Comparison of ENCODE assay signal across 26 mouse cellular contexts in genomic region chr10:61339216-61339615, GRCm38 (mm10). TPM values are rescaled to one million over a fixed set of nuclear protein-coding genes. Genes with fewer than 3 reads are reported as not detected.
DNase-seq lines count a peak whose midpoint lies in the region; ATAC-seq and TF ChIP-seq lines count a peak whose summit lies in the region.
"Had no signal": no experiment of that assay in that cellular context is flagged by ENCODE, and none has a peak within 500 bp of the region (broad histone marks: within the 10 kb centered on the region; RNA-seq: fewer than 3 reads in every experiment).

No protein-coding gene starts in this region.

- H3K27ac ChIP-seq in heart, postnatal 0 days (ENCODE audit: low read depth), result no peak overlapping the region
- H3K27ac ChIP-seq in heart, embryonic 11.5 days (ENCODE audit: low read depth, low read length), result no peak overlapping the region
- H3K27ac ChIP-seq in liver, embryonic 14.5 days, result no peak overlapping the region
- H3K27ac ChIP-seq in liver, embryonic 12.5 days, result no peak overlapping the region
- H3K27ac ChIP-seq in stomach, postnatal 0 days (replicated peaks), result no peak overlapping the region
- H3K27ac ChIP-seq: embryonic facial prominence, embryonic 12.5 days; forebrain, embryonic 15.5 days; hindbrain, embryonic 12.5 days; intestine, embryonic 15.5 days; liver, embryonic 13.5 days; macrophage; midbrain, embryonic 12.5 days had no signal

- H3K9ac ChIP-seq in heart, postnatal 0 days (replicated peaks; ENCODE audit: low read depth, low read length), result no peak overlapping the region
- H3K9ac ChIP-seq in heart, embryonic 11.5 days (ENCODE audit: low read depth, low read length), result no peak overlapping the region
- no peak overlapping the region for H3K9ac ChIP-seq in liver, embryonic 14.5 days (replicated peaks)
- H3K9ac ChIP-seq in liver, embryonic 12.5 days, result no peak overlapping the region
- no peak overlapping the region for H3K9ac ChIP-seq in stomach, postnatal 0 days (ENCODE audit: low read length)
- H3K9ac ChIP-seq: embryonic facial prominence, embryonic 12.5 days; forebrain, embryonic 15.5 days; hindbrain, embryonic 12.5 days; intestine, embryonic 15.5 days; liver, embryonic 13.5 days; midbrain, embryonic 12.5 days had no signal

- peaks cover 39% of the 10 kb centered on the region for H3K36me3 ChIP-seq in heart, postnatal 0 days (replicated peaks; ENCODE audit: control insufficient read depth, insufficient read depth, low read length)
- peaks cover 3% of the 10 kb centered on the region; the same call in 1 of the 2 replicates for H3K36me3 ChIP-seq in heart, embryonic 11.5 days (ENCODE audit: control insufficient read depth, insufficient read depth, low read length)
- no peaks in the 10 kb centered on the region for H3K36me3 ChIP-seq in liver, embryonic 14.5 days (replicated peaks; ENCODE audit: control insufficient read depth, insufficient read depth, low read depth)
- peaks cover 9% of the 10 kb centered on the region for H3K36me3 ChIP-seq in liver, embryonic 12.5 days
- no peaks in the 10 kb centered on the region; the same call in 1 of the 2 replicates for H3K36me3 ChIP-seq in stomach, postnatal 0 days (ENCODE audit: control insufficient read depth, insufficient read depth, low read length)
- H3K36me3 ChIP-seq: forebrain, embryonic 15.5 days; hindbrain, embryonic 12.5 days; liver, embryonic 13.5 days; midbrain, embryonic 12.5 days had no signal

- no peak for ATAC-seq in heart, postnatal 0 days (ENCODE audit: insufficient read depth, low read depth)
- ATAC-seq in heart, embryonic 11.5 days (replicated peaks; ENCODE audit: insufficient number of reproducible peaks, low FRiP score, low TSS enrichment), result no peak
- no peak for ATAC-seq in liver, embryonic 14.5 days (ENCODE audit: insufficient read depth)
- no peak for ATAC-seq in liver, embryonic 12.5 days
- no peak for ATAC-seq in stomach, postnatal 0 days (ENCODE audit: low FRiP score, low TSS enrichment)
- ATAC-seq: activated CD4-positive, CD25-positive, alpha-beta regulatory T cell, adult 4 months; forebrain, embryonic 15.5 days; intestine, embryonic 15.5 days had no signal

- WGBS in heart, postnatal 0 days, result 90% methylated on average over 9 of the region's 9 CpGs
- WGBS in heart, embryonic 11.5 days (ENCODE audit: insufficient replicate concordance), result 79% methylated on average over 9 of the region's 9 CpGs
- 78% methylated on average over 9 of the region's 9 CpGs for WGBS in liver, embryonic 14.5 days (ENCODE audit: insufficient replicate concordance)
- WGBS in liver, embryonic 12.5 days (ENCODE audit: insufficient replicate concordance), result 79% methylated on average over 9 of the region's 9 CpGs
- 96% methylated on average over 9 of the region's 9 CpGs for WGBS in stomach, postnatal 0 days

- H3K4me1 ChIP-seq in heart, postnatal 0 days (ENCODE audit: control insufficient read depth, insufficient read depth), result no peaks in the 10 kb centered on the region
- no peaks in the 10 kb centered on the region for H3K4me1 ChIP-seq in heart, embryonic 11.5 days (ENCODE audit: control insufficient read depth, insufficient read depth, low read length)
- peaks cover 0 to 2% of the 10 kb centered on the region in 2 experiments; a peak in 1 of 4 replicates for H3K4me1 ChIP-seq in liver, embryonic 14.5 days (replicated peaks; ENCODE audit: control insufficient read depth in 2 of 2, insufficient read depth in 2 of 2, low read length in 1 of 2)
- H3K4me1 ChIP-seq in liver, embryonic 12.5 days, result no peaks in the 10 kb centered on the region
- H3K4me1 ChIP-seq in stomach, postnatal 0 days (replicated peaks; ENCODE audit: control insufficient read depth, insufficient read depth), result no peaks in the 10 kb centered on the region
- H3K4me1 ChIP-seq: embryonic facial prominence, embryonic 12.5 days; forebrain, embryonic 15.5 days; hindbrain, embryonic 12.5 days; intestine, embryonic 15.5 days; midbrain, embryonic 12.5 days had no signal

- H3K4me3 ChIP-seq in heart, postnatal 0 days (ENCODE audit: low read depth, low read length), result no peak overlapping the region
- no peak overlapping the region for H3K4me3 ChIP-seq in heart, embryonic 11.5 days (ENCODE audit: low read depth, low read length)
- H3K4me3 ChIP-seq in liver, embryonic 14.5 days (ENCODE audit: insufficient read depth in 1 of 2, low read depth in 2 of 2, low read length in 2 of 2), result no peak overlapping the region
- no peak overlapping the region for H3K4me3 ChIP-seq in liver, embryonic 12.5 days
- H3K4me3 ChIP-seq in stomach, postnatal 0 days (ENCODE audit: low read depth, low read length), result no peak overlapping the region
- H3K4me3 ChIP-seq: embryonic facial prominence, embryonic 12.5 days; forebrain, embryonic 15.5 days; hindbrain, embryonic 12.5 days; intestine, embryonic 15.5 days; liver, embryonic 13.5 days; midbrain, embryonic 12.5 days had no signal

- DNase-seq in heart, postnatal 0 days (ENCODE audit: low spot score), result no peak
- no peak for DNase-seq in liver, embryonic 14.5 days (ENCODE audit: low read depth in 3 of 3, low spot score in 3 of 3)
- DNase-seq in thymus, postnatal 4 days, result peak; percentile 47
- no peak for DNase-seq in thymus, postnatal 10 days (ENCODE audit: low spot score in 2 of 2)
- DNase-seq in stomach, postnatal 0 days (ENCODE audit: low spot score), result no peak
- DNase-seq in right cerebral cortex, postnatal 36 days (ENCODE audit: low spot score in 2 of 2), result no peak
- DNase-seq: adrenal gland, postnatal 25 days; cerebellum, adult 8-10 months; heart, adult 18-20 months; kidney, postnatal 4 days; liver, embryonic 13.5 days had no signal

- TF ChIP-seq CTCF in heart, postnatal 0 days (IDR thresholded peaks at IDR 0.05; ENCODE audit: low read depth), result peak; percentile 29; the same call in 1 of the 2 replicates
- TF ChIP-seq CTCF in liver, embryonic 14.5 days (IDR thresholded peaks at IDR 0.05; ENCODE audit: low read depth), result peak; percentile 35
- peak; percentile 30; the same call in 1 of the 2 replicates for TF ChIP-seq CTCF in stomach, postnatal 0 days (IDR thresholded peaks at IDR 0.05; ENCODE audit: low read depth)

- H3K9me3 ChIP-seq in heart, postnatal 0 days (replicated peaks; ENCODE audit: control insufficient read depth, low read length), result no peaks in the 10 kb centered on the region
- no peaks in the 10 kb centered on the region for H3K9me3 ChIP-seq in heart, embryonic 11.5 days (replicated peaks; ENCODE audit: control insufficient read depth, low read length)
- no peaks in the 10 kb centered on the region for H3K9me3 ChIP-seq in liver, embryonic 14.5 days (ENCODE audit: control insufficient read depth, low read length)
- no peaks in the 10 kb centered on the region for H3K9me3 ChIP-seq in liver, embryonic 12.5 days (replicated peaks)
- H3K9me3 ChIP-seq in stomach, postnatal 0 days (ENCODE audit: control insufficient read depth, low read length), result no peaks in the 10 kb centered on the region
- H3K9me3 ChIP-seq: embryonic facial prominence, embryonic 12.5 days; forebrain, embryonic 15.5 days; hindbrain, embryonic 12.5 days; intestine, embryonic 15.5 days; liver, embryonic 13.5 days; midbrain, embryonic 12.5 days had no signal

- no peak overlapping the region for H3K4me2 ChIP-seq in heart, postnatal 0 days (ENCODE audit: low read depth, low read length)
- no peak overlapping the region for H3K4me2 ChIP-seq in heart, embryonic 11.5 days
- no peak overlapping the region for H3K4me2 ChIP-seq in liver, embryonic 14.5 days (ENCODE audit: low read depth)
- no peak overlapping the region for H3K4me2 ChIP-seq in liver, embryonic 12.5 days
- no peak overlapping the region for H3K4me2 ChIP-seq in stomach, postnatal 0 days (replicated peaks; ENCODE audit: low read depth)
- H3K4me2 ChIP-seq: embryonic facial prominence, embryonic 12.5 days; forebrain, embryonic 15.5 days; hindbrain, embryonic 12.5 days; intestine, embryonic 15.5 days; liver, embryonic 13.5 days; midbrain, embryonic 12.5 days had no signal

- no peaks in the 10 kb centered on the region for H3K27me3 ChIP-seq in heart, postnatal 0 days (ENCODE audit: control insufficient read depth, insufficient read depth, low read length)
- peaks cover 15% of the 10 kb centered on the region; the same call in 1 of the 2 replicates for H3K27me3 ChIP-seq in heart, embryonic 11.5 days (ENCODE audit: control insufficient read depth, insufficient read depth, low read length)
- no peaks in the 10 kb centered on the region for H3K27me3 ChIP-seq in liver, embryonic 14.5 days (ENCODE audit: control insufficient read depth, insufficient read depth, low read length)
- H3K27me3 ChIP-seq in liver, embryonic 12.5 days (replicated peaks), result no peaks in the 10 kb centered on the region
- H3K27me3 ChIP-seq in stomach, postnatal 0 days (ENCODE audit: control insufficient read depth, insufficient read depth, low read length), result no peaks in the 10 kb centered on the region
- H3K27me3 ChIP-seq: embryonic facial prominence, embryonic 12.5 days; forebrain, embryonic 15.5 days; hindbrain, embryonic 12.5 days; intestine, embryonic 15.5 days; liver, embryonic 13.5 days; midbrain, embryonic 12.5 days had no signal

- no peak for TF ChIP-seq EP300 in heart, postnatal 0 days (IDR thresholded peaks at IDR 0.05; ENCODE audit: low read depth)
- no peak for TF ChIP-seq EP300 in liver, embryonic 14.5 days (IDR thresholded peaks at IDR 0.05; ENCODE audit: low read depth)
- TF ChIP-seq EP300 in stomach, postnatal 0 days (optimal IDR thresholded peaks at IDR 0.05), result no peak

RNA-seq across cellular contexts. Expression of gene Prf1, which starts 41.6 kb away (rescaled TPM):
- total RNA-seq in heart, postnatal 0 days (2014; rRNA removed; ENCODE audit: low replicate concordance), result not detected in 2 replicates
- polyA plus RNA-seq in heart, postnatal 0 days (2015; fragmentation: Nextera tagmentation; extraction: Ambion mirVana), result 0.04 TPM in 1 of 2 replicates, not detected in the other
- polyA plus RNA-seq in heart, embryonic 11.5 days (2014; fragmentation: Nextera tagmentation; extraction: Ambion mirVana), result 0.10 TPM in 1 of 2 replicates, not detected in the other
- 0.02 TPM in 2 replicates for polyA plus RNA-seq in liver, embryonic 14.5 days (2012; rRNA removed)
- polyA plus RNA-seq in liver, embryonic 14.5 days (2014; fragmentation: Nextera tagmentation; extraction: Ambion mirVana), result not detected in 2 replicates
- not detected in 2 replicates for polyA plus RNA-seq in liver, embryonic 12.5 days (2016; fragmentation: Nextera tagmentation; extraction: Ambion mirVana)
- 0.05 TPM in 1 of 2 replicates, not detected in the other for polyA plus RNA-seq in stomach, postnatal 0 days (2015; fragmentation: Nextera tagmentation; extraction: Ambion mirVana)
- total RNA-seq: common myeloid progenitor, adult 5-6 weeks; gastrocnemius, adult 18-20 months; layer of hippocampus, postnatal 25 days; left cerebral cortex, postnatal 36 days had no signal
- polyA plus RNA-seq: C2C12; embryonic facial prominence, embryonic 12.5 days; forebrain, embryonic 15.5 days; hindbrain, embryonic 12.5 days; intestine, embryonic 15.5 days; liver, embryonic 13.5 days; macrophage; midbrain, embryonic 12.5 days had no signal

RNA-seq across cellular contexts. Expression of gene Pald1, which starts 44.1 kb away (rescaled TPM):
- total RNA-seq in heart, postnatal 0 days (2014; rRNA removed; ENCODE audit: low replicate concordance), result 27.7 and 66.8 TPM in 2 replicates
- 13.8 and 17.9 TPM in 2 replicates for polyA plus RNA-seq in heart, postnatal 0 days (2015; fragmentation: Nextera tagmentation; extraction: Ambion mirVana)
- polyA plus RNA-seq in heart, embryonic 11.5 days (2014; fragmentation: Nextera tagmentation; extraction: Ambion mirVana), result 17.5 and 22.5 TPM in 2 replicates
- 3.5 and 4.4 TPM in 2 replicates for polyA plus RNA-seq in liver, embryonic 14.5 days (2012; rRNA removed)
- polyA plus RNA-seq in liver, embryonic 14.5 days (2014; fragmentation: Nextera tagmentation; extraction: Ambion mirVana), result 3.8 and 4.0 TPM in 2 replicates
- 12.1 and 12.4 TPM in 2 replicates for polyA plus RNA-seq in liver, embryonic 12.5 days (2016; fragmentation: Nextera tagmentation; extraction: Ambion mirVana)
- 5.6 and 5.7 TPM in 2 replicates for polyA plus RNA-seq in stomach, postnatal 0 days (2015; fragmentation: Nextera tagmentation; extraction: Ambion mirVana)
- total RNA-seq: neutrophil, adult 5-6 weeks had no signal
- polyA plus RNA-seq: activated CD4-positive, CD25-positive, alpha-beta regulatory T cell, adult 4 months had no signal
